Mouse (Mus musculus) kidney, embryonic 14.5 days (tissue): ENCODE measurements around the gene Xaf1. TPM values are rescaled to one million over a fixed set of nuclear protein-coding genes. Genes with fewer than 3 reads are reported as not detected.
A peak's percentile ranks its signal among the peaks of the same experiment; 100 is the strongest.

Experiments used
- ATAC-seq: fragments of 200-750 bp; cut with Nextera tagmentation; 2 replicates; pipeline ENCODE4 v1.8.0; 2017; ENCODE audit warnings: moderate number of reproducible peaks, mild to moderate bottlenecking, moderate TSS enrichment, moderate library complexity; ENCODE audit not compliant: low FRiP score, low TSS enrichment
- H3K27ac ChIP-seq: fragments of 300-500 bp; sonication (generic); 2 replicates; pipeline ENCODE4 v1.5.1; 2014; ENCODE audit warnings: low read depth, mild to moderate bottlenecking, low read length, moderate library complexity, mixed read lengths
- H3K27me3 ChIP-seq: fragments of 300-500 bp; sonication (generic); 2 replicates; pipeline ENCODE4 v1.6.1; 2014; ENCODE audit warnings: mild to moderate bottlenecking, low read length; ENCODE audit not compliant: control insufficient read depth, insufficient read depth
- H3K36me3 ChIP-seq: fragments of 300-500 bp; sonication (generic); 2 replicates; pipeline ENCODE4 v1.6.1; 2014; ENCODE audit warnings: low read length, mixed read lengths; ENCODE audit not compliant: control insufficient read depth, insufficient read depth
- H3K4me1 ChIP-seq: fragments of 300-500 bp; sonication (generic); 2 replicates; pipeline ENCODE4 v1.6.1; 2014; ENCODE audit warnings: low read length, mixed read lengths; ENCODE audit not compliant: control insufficient read depth, insufficient read depth
- H3K4me2 ChIP-seq: fragments of 300-500 bp; sonication (generic); replicated peaks from 2 replicates; pipeline ENCODE4 v1.6.1; 2014; ENCODE audit warnings: low read depth, mild to moderate bottlenecking, low read length
- H3K4me3 ChIP-seq: fragments of 300-500 bp; sonication (generic); 2 replicates; pipeline ENCODE4 v1.5.1; 2014; ENCODE audit warnings: mild to moderate bottlenecking, low read length
- H3K9ac ChIP-seq: fragments of 300-500 bp; sonication (generic); 2 replicates; pipeline ENCODE4 v1.6.1; 2014; ENCODE audit warnings: low read depth, mild to moderate bottlenecking, low read length, moderate library complexity
- H3K9me3 ChIP-seq: fragments of 300-500 bp; sonication (generic); 2 replicates; pipeline ENCODE4 v1.6.1; 2016; ENCODE audit warnings: low read length; ENCODE audit not compliant: control insufficient read depth
- WGBS: fragments of 180-500 bp; shearing (Covaris S2); extraction: QIAGEN DNeasy Blood & Tissue Kit; methylation state at CpG from one replicate; pipeline ENCODE4 v1.1.7; 2014; 5-methylcytosine and 5-hydroxymethylcytosine counted together
- polyA plus RNA-seq: library from polyadenylated mRNA; unstranded; fragments of >200 nt; fragmentation: Nextera tagmentation; extraction: Ambion mirVana; gene quantifications from 2 replicates; pipeline ENCODE4 v1.2.1, GENCODE M21; 2014

The Xaf1 gene
- 4.2 and 4.8 TPM in 2 replicates for polyA plus RNA-seq

DNA sequence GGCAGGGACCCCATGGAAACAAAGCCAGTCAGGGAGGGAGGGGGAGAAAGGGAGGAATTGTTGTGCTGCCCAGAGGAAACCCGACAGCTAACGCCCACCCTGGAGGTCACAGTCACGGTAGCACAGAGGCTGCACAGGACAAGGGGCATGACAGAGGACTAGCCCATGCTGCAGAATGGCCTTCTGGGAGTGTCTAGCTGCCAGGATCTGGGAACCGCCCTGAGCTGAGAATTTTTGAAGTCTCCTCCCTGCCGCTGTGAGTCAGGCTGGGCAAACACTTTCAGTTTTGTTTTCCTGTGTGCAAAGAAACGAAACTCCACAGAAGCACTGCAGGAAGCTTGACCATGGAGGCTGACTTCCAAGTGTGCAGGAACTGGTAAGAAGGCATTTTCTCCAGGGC, at the start of gene Xaf1:
Gene Xaf1, plus strand, starts transcription at position 296 of the 400 bp plus-strand sequence.
- peak within 1 kb of the TSS; percentile 24; the same call in 1 of the 2 replicates for H3K4me2 ChIP-seq
- no peak within 1 kb of the TSS for H3K27ac ChIP-seq
- no peak within 1 kb of the TSS for H3K9ac ChIP-seq
- 11% methylated on average over 6 of the region's 6 CpGs for WGBS
- 0 out of 2 replicates have a peak, but pooled peaks cover 4% of the 10 kb centered on the region for H3K9me3 ChIP-seq
- H3K4me3 ChIP-seq, result peak within 1 kb of the TSS; percentile 15
- 0 out of 2 replicates have a peak, but pooled peaks have one; percentile 72 for ATAC-seq
- H3K36me3 ChIP-seq, result no peaks in the 10 kb centered on the region
- no peaks in the 10 kb centered on the region for H3K27me3 ChIP-seq
- peaks cover 9% of the 10 kb centered on the region; the same call in 1 of the 2 replicates for H3K4me1 ChIP-seq

DNA sequence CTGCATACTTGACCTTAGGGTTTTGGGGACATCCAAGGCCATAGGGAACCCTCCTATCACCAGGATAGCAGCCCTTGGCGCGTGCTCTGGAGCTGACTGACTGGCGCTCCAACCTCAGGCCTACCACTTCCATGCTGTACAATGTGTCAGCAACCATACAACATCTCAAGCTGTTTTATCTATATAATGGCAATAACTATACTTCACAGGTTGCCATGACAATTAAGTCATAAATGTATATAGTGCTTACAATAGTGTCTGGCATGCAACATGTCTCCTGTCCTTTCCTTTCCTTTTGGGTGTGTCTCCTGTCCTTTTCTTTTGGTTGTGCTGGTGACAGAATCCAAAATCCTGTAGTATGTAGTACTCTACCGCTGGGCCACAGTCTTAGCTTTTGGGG, 45.8 kb upstream of the Xaf1 start:
- Histone ChIP-seq H3K4me1 (no peaks in the 10 kb centered on the region), H3K9me3 (no peaks in the 10 kb centered on the region), H3K36me3 (no peaks in the 10 kb centered on the region), H3K27ac (no peak overlapping the region), H3K9ac (no peak overlapping the region), H3K4me3 (no peak overlapping the region), H3K4me2 (no peak overlapping the region), H3K27me3 (no peaks in the 10 kb centered on the region)
- 97% methylated on average over 4 of the region's 4 CpGs for WGBS
- no peak for ATAC-seq

DNA sequence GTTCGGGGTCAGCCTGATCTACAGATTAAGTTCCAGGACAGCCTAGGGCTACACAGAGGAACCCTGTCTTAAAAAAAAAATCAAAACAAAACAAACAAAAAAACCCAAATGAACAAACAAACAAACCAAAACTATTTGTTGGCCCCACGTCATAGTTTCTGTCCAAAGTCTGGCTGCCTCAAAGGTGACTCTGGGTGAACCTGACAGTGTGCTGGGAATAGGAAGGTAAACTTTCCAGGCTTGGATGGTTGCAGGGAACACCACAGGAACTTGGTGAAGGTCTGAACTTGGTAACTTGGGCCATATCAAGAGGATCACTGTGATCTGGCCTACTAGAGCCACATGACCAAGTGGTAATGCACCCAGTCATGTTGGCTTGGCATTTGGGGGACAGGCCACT, 45.0 kb upstream of the Xaf1 start:
- H3K4me2 ChIP-seq, result no peak overlapping the region

DNA sequence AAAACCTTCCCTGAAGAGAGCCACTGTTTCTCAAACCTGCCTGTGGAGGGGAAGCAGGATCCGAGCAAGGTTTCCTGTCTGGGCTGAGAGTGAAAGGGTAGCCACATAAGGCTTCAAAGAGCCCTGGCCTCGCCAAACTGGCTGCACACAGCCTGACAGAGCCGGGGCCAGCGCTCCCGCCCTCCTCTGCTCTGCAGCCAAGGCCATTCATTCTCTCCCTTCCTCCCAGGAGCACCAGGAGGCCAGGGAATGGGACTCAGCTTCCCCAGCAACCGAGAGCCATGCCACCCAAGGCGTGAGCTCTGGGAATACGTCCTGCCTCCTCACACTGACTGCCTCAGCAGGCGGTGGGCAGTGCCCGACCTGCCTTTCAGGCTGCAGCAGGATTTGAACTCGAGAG, 35.9 kb upstream of the Xaf1 start:
- Histone ChIP-seq H3K27ac (no peak overlapping the region), H3K4me3 (no peak overlapping the region; the same call in 1 of the 2 replicates), H3K4me1 (peaks cover 6% of the 10 kb centered on the region; the same call in 1 of the 2 replicates), H3K9ac (no peak overlapping the region), H3K27me3 (peaks cover 35% of the 10 kb centered on the region), H3K9me3 (no peaks in the 10 kb centered on the region), H3K36me3 (no peaks in the 10 kb centered on the region), H3K4me2 (no peak overlapping the region)
- WGBS, result 5% methylated on average over 11 of the region's 11 CpGs
- no peak for ATAC-seq

More for the DNA sequence above, 45.0 kb upstream of the Xaf1 start:
- Histone ChIP-seq H3K36me3 (no peaks in the 10 kb centered on the region), H3K27me3 (no peaks in the 10 kb centered on the region), H3K4me3 (no peak overlapping the region), H3K9ac (no peak overlapping the region), H3K9me3 (no peaks in the 10 kb centered on the region), H3K27ac (no peak overlapping the region), H3K4me1 (no peaks in the 10 kb centered on the region)
- 84% methylated on average over 2 of the region's 2 CpGs for WGBS
- ATAC-seq, result no peak

DNA sequence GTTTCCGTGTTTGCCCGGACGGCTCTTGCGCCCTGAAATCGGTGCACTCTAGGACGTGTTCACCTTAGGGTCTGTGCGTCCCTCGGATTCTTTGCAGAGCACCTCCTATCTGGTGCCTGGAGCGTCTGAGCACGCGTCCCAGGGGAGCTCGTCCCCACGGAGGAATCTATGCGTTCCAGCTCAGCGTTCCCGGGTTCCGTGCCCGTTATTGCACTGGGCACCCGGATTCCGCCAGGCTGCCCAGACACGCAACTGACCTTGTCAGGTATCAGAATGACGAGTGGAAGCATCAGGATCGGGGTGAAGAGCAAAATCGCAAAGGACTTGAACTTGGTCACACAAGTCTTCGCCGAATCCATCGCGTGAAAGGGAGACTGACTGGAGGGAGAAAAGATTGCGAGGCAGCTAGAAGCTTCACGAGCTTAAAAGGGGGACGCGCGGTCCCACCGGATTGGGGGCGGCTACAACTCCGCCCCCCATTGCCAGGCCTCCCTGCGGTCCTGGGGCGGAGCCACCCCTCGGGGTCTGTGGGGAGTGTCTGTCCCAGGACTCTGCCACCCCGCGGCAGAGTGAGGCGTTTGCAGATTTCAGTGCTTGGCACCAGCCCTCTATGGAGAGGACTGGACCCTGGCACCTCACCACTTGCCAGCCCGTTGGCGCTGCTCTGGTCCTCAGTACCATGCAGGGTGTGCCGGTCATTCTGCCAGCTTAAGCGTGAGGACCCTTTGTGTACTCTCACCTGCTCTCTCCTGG, 35.0 kb upstream of the Xaf1 start:
- Histone ChIP-seq H3K9me3 (no peaks in the 10 kb centered on the region), H3K36me3 (no peaks in the 10 kb centered on the region), H3K4me3 (peak overlapping the region; percentile 43), H3K27me3 (peaks cover 35% of the 10 kb centered on the region), H3K4me2 (peak overlapping the region; percentile 73), H3K27ac (no peak overlapping the region), H3K4me1 (peaks cover 6% of the 10 kb centered on the region; the same call in 1 of the 2 replicates), H3K9ac (peak overlapping the region; percentile 35; the same call in 1 of the 2 replicates)
- ATAC-seq, result peak; percentile 90
- under 1% methylated on average over 45 of the region's 46 CpGs for WGBS

DNA sequence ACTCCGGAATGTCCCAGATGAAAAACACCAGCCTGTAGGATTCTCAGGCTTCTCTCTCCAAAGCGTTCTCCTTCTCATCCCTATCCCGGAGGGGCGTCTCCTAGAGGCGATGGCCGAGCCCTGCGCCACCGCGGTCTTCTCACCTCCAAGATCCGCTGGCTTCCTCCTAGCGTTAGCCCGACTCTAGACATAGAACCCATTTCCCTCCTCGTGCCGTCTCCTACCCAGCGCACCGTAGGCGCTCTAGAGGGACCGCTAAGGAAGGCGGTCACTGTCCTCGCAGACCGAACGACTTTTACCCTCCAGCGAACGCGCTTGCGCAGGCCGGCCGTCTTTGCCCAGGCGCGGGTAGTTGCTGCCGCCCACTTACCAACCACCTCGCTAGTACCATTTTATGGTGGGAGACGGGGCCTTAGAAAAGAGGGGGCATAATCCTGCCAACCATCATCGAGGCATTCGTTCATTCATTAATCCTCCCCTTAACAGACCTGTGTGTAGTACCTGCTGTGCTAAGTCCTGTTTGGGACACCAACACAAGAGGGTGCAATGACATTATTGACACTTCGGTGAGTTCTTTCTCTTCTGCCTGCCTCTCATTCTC, 34.4 kb upstream of the Xaf1 start, which contains the start of gene Slc13a5:
Gene Slc13a5, minus strand, starts transcription at position 263 of the 601 bp plus-strand sequence.
- Histone ChIP-seq H3K4me2 (peak within 1 kb of the TSS; percentile 73), H3K36me3 (no peaks in the 10 kb centered on the region), H3K4me3 (peak within 1 kb of the TSS; percentile 43), H3K4me1 (peaks cover 6% of the 10 kb centered on the region; the same call in 1 of the 2 replicates), H3K9ac (peak within 1 kb of the TSS; percentile 35; the same call in 1 of the 2 replicates), H3K27me3 (peaks cover 35% of the 10 kb centered on the region), H3K9me3 (no peaks in the 10 kb centered on the region), H3K27ac (no peak within 1 kb of the TSS)
- 2% methylated on average over 36 of the region's 36 CpGs for WGBS
- peak; percentile 52 for ATAC-seq

DNA sequence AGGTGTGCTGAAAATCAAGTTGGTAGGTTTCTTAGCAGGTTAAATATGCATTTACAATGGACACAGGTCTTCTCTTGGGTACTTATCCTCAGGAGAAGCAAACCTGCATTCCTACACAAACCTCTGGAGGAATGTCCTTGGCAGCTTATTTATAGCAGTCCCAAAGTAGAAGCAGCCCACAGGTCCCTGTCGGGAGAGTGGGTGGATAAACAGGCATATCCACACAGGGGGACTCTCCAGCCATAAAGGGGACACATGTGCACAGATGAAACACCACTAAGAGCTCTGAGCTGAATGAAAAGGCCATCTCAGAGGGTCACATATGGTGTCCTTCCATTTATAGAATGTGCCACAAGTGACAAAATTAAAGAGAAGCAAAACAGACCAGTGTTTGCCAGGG, 29.7 kb upstream of the Xaf1 start:
- H3K4me1 ChIP-seq, result no peaks in the 10 kb centered on the region
- H3K27me3 ChIP-seq, result peaks cover 8% of the 10 kb centered on the region; the same call in 1 of the 2 replicates
- H3K4me3 ChIP-seq, result no peak overlapping the region
- no peak overlapping the region for H3K27ac ChIP-seq
- H3K36me3 ChIP-seq, result no peaks in the 10 kb centered on the region
- WGBS, result 42% methylated on average over 1 of the region's 1 CpGs
- no peak overlapping the region for H3K4me2 ChIP-seq
- no peaks in the 10 kb centered on the region for H3K9me3 ChIP-seq
- ATAC-seq, result no peak
- no peak overlapping the region for H3K9ac ChIP-seq

DNA sequence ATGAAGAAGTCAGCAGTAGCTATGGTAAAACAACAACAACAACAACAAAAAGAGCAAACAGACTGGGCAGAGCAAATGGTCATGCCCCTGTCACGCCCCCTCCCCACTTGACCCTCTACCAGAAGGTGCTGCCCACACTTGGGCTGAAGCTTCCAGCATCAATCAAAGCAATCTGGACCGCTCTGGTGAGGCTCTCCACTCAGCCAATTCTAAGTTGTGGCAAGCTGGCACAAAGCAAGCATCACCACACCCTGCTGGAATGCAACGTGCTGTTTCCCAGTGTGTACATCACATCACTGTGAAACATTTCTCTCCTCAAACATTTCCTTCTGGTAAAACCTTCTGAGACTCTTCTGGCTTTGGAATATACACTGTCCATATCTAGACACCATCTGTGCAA, 28.1 kb upstream of the Xaf1 start:
- Histone ChIP-seq H3K9me3 (no peaks in the 10 kb centered on the region), H3K27ac (no peak overlapping the region), H3K4me2 (no peak overlapping the region), H3K4me3 (no peak overlapping the region), H3K27me3 (no peaks in the 10 kb centered on the region), H3K36me3 (no peaks in the 10 kb centered on the region), H3K9ac (no peak overlapping the region), H3K4me1 (no peaks in the 10 kb centered on the region)
- no peak for ATAC-seq
- 66% methylated on average over 3 of the region's 3 CpGs for WGBS
